ENCODE assay signal across 17 mouse cellular contexts in the genomic region with DNA sequence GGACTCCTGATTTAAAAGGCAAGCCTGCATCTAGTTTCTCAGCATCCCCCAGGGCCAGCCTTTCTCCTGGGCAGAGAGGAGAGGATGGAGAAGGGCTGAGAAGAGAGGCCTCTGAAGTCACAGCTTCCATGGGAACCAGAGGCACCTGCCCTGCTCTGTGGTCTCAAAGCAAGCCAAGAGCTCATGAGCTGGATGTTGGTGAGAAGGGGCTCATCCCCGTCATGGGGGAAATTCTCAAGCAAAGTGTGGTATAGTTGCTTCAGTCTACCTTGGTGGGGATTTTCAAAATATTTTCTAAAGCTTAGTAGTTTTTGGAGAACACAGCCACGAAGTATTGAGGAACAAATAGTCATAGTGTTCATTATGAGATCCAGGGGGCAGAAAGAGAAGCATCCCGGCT.
"Had no signal": no experiment of that assay in that cellular context is flagged by ENCODE, and none has a peak within 500 bp of the region (broad histone marks: within the 10 kb centered on the region; RNA-seq: fewer than 3 reads in every experiment).

No protein-coding gene starts in this region.

- DNase-seq: liver, postnatal 0 days; lung, adult 2 months; lung, postnatal 14 days; lung, postnatal 36 days; midbrain, embryonic 14.5 days; right cerebral cortex, postnatal 14 days; thymus, adult 2 months; thymus, postnatal 25 days; thymus, postnatal 4 days had no signal

- H3K9me3 ChIP-seq: lung, embryonic 15.5 days; midbrain, embryonic 12.5 days; neural tube, embryonic 12.5 days; stomach, embryonic 15.5 days had no signal

- H3K36me3 ChIP-seq: lung, embryonic 15.5 days; midbrain, embryonic 12.5 days; neural tube, embryonic 12.5 days; stomach, embryonic 15.5 days had no signal

- ATAC-seq: liver, postnatal 0 days; lung, postnatal 0 days had no signal

- H3K9ac ChIP-seq: liver, postnatal 0 days; lung, embryonic 15.5 days; midbrain, embryonic 12.5 days; neural tube, embryonic 12.5 days; stomach, embryonic 15.5 days had no signal

- H3K4me2 ChIP-seq: lung, embryonic 15.5 days; midbrain, embryonic 12.5 days; neural tube, embryonic 12.5 days; stomach, embryonic 15.5 days had no signal

- H3K27ac ChIP-seq: lung, embryonic 15.5 days; macrophage; midbrain, embryonic 12.5 days; neural tube, embryonic 12.5 days; stomach, embryonic 15.5 days; stomach, postnatal 0 days had no signal

- H3K4me1 ChIP-seq: lung, embryonic 15.5 days; midbrain, embryonic 12.5 days; neural tube, embryonic 12.5 days; stomach, embryonic 15.5 days had no signal

- H3K27me3 ChIP-seq: neural tube, embryonic 12.5 days had no signal

- H3K4me3 ChIP-seq: lung, embryonic 15.5 days; megakaryocyte, embryonic 14.5 days; midbrain, embryonic 12.5 days; neural tube, embryonic 12.5 days; stomach, embryonic 15.5 days had no signal
